Mouse (Mus musculus) left cerebral cortex, adult 9 months (tissue): ENCODE data around the gene D17H6S53E.

Experiments used
- DNase-seq, 2 experiments: peaks; one replicate each; pipeline ENCODE4 v3.0.0; 2022; ENCODE audit warnings: low spot score in 2 of 2

The D17H6S53E gene

GRCm38 (mm10) chr17:35162121-35162520, 35.9 kb downstream of the D17H6S53E start:
- no peak for DNase-seq

GRCm38 (mm10) chr17:35162730-35163129, 36.6 kb downstream of the D17H6S53E start:
- no peak for DNase-seq

- no peak for DNase-seq
Measured at GRCm38 (mm10) chr17:35163326-35164081, 37.3 kb downstream of the D17H6S53E start.

- no peak for DNase-seq
Measured at GRCm38 (mm10) chr17:35164218-35164567, 38.0 kb downstream of the D17H6S53E start.

GRCm38 (mm10) chr17:35164568-35165450, 38.6 kb downstream of the D17H6S53E start, which contains the start of gene Prrc2a:
Prrc2a (minus strand) TSS chr17:35164897.
- DNase-seq: peak; percentile 99

GRCm38 (mm10) chr17:35165451-35166155, 39.4 kb downstream of the D17H6S53E start:
- no peak for DNase-seq

- DNase-seq: peak in 1 of 2 experiments; percentile 87
Measured at GRCm38 (mm10) chr17:35166352-35167035, 40.3 kb downstream of the D17H6S53E start.

GRCm38 (mm10) chr17:35167794-35168193, 41.6 kb downstream of the D17H6S53E start:
- peak in 1 of 2 experiments; percentile 52 for DNase-seq

- DNase-seq: no peak
Measured at GRCm38 (mm10) chr17:35168541-35169207, 42.5 kb downstream of the D17H6S53E start.

GRCm38 (mm10) chr17:35172445-35173234, 46.5 kb downstream of the D17H6S53E start:
- DNase-seq: peak in 1 of 2 experiments; percentile 74

GRCm38 (mm10) chr17:35173329-35173728, 47.2 kb downstream of the D17H6S53E start:
- no peak for DNase-seq

GRCm38 (mm10) chr17:35174201-35174977, 48.2 kb downstream of the D17H6S53E start:
- DNase-seq: no peak

GRCm38 (mm10) chr17:35175382-35175781, 49.2 kb downstream of the D17H6S53E start:
- no peak for DNase-seq

- DNase-seq: no peak
Measured at GRCm38 (mm10) chr17:35175968-35176367, 49.8 kb downstream of the D17H6S53E start, which contains the start of gene Aif1. Aif1 (minus strand) TSS chr17:35176068.
